8 mouse cellular contexts compared by ENCODE assay signal in the genomic region with DNA sequence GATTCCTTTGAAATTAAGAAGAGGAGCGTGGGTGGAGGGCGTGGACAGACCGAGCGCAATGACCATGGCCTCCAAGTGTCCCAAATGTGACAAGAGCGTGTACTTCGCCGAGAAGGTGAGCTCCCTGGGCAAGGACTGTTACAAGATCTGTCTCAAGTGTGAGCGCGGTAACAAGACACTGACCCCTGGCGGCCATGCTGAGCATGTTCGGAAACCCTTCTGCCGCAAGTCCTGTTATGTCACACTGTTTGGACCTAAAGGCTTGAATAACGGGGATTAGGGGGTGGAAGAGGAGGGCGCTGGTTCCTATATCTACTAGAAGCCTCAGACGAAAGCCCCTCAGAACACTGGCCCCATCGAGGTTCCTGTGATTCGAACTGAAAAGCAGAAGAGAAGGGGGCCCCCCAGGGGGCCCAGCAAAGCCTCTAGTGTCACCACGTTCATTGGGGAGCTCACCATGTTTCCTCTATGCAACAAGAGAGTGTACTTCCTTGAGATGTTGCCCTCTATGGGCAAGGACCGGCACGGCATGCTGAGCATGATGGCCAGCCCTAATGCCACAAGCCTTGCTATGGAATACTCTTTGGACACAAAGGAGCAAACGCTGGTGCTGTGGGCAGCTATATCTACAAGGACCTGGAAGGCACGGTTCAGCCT.
DNase-seq lines count a peak whose midpoint lies in the region.

No protein-coding gene starts in this region.

- DNase-seq in heart, postnatal 14 days, result peak; percentile 26 to 38
- DNase-seq in heart, adult 8-10 months (ENCODE audit: low spot score), result no peak
- peak; percentile 89 for DNase-seq in A20 (ENCODE audit: low read depth, low spot score)
- DNase-seq in adrenal gland, adult 2 months, result peak; percentile 45
- DNase-seq in embryo, embryonic 10 days (ENCODE audit: low spot score), result peak; percentile 78
- peak; percentile 46 to 53 for DNase-seq in kidney, postnatal 25 days
- peak; percentile 22 for DNase-seq in lung, postnatal 36 days
- DNase-seq in thymus, postnatal 10 days (ENCODE audit: low spot score in 2 of 2), result peak; percentile 12 to 58

- intact Hi-C loops in heart, postnatal 14 days (cut with DNase I), result no loop called here
